Mouse (Mus musculus) CD8-positive naive resting alpha-beta T cell, adult 2 months (primary cell): ENCODE data around the gene Klhl33.

ENCODE experiments used
- DNase-seq, 2 experiments: peaks; one replicate each; pipeline ENCODE4 v3.0.0; 2022; ENCODE audit warnings: low read depth in 2 of 2, low spot score in 2 of 2

The Klhl33 gene

GRCm38 (mm10) chr14:50855788-50856187 lies 41.5 kb downstream of the Klhl33 start:
- no peak for DNase-seq
